ENCODE assay signal across 18 mouse cellular contexts in the genomic region with DNA sequence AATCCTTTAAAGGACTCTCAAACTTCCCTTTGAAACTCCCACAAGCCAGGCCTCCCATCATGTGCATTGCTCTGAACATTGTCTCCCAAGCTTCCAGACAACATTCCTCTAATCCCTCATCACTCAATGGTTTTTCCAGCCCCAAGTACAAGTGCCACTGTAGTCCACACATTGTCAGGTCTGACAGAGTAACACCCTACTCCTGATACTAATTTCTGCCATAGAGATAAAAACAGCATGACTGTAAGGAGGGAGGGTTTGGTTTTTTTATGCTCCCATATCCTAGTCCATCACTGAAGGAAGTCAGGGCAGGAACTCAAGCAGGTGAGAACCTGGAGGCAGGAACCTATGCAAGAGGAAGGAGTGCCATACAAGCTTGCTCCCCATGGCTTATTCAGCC.
"Had no signal": no experiment of that assay in that cellular context is flagged by ENCODE, and none has a peak within 500 bp of the region (broad histone marks: within the 10 kb centered on the region; RNA-seq: fewer than 3 reads in every experiment).

No protein-coding gene starts in this region.

- H3K27me3 ChIP-seq: limb, embryonic 12.5 days; liver, embryonic 15.5 days; lung, embryonic 15.5 days; megakaryocyte, embryonic 14.5 days had no signal

- H3K4me1 ChIP-seq: limb, embryonic 12.5 days; lung, embryonic 15.5 days had no signal

- DNase-seq: kidney, adult 9 months; kidney, postnatal 36 days; layer of hippocampus, adult 9-11 months; layer of hippocampus, postnatal 36 days; liver; lung, postnatal 14 days; right cerebral cortex, adult 18-20 months; right cerebral cortex, postnatal 25 days; thymus, adult 2 months; thymus, postnatal 25 days had no signal

- H3K4me2 ChIP-seq: limb, embryonic 12.5 days; liver, embryonic 15.5 days; lung, embryonic 15.5 days; midbrain, embryonic 11.5 days had no signal

- H3K9me3 ChIP-seq: limb, embryonic 12.5 days; liver, embryonic 15.5 days; lung, embryonic 15.5 days had no signal

- H3K27ac ChIP-seq: kidney, postnatal 0 days; limb, embryonic 12.5 days; liver, embryonic 15.5 days; lung, embryonic 15.5 days; macrophage had no signal

- ATAC-seq: midbrain, embryonic 16.5 days had no signal

- H3K9ac ChIP-seq: limb, embryonic 12.5 days; liver, embryonic 15.5 days; lung, embryonic 15.5 days had no signal

- H3K4me3 ChIP-seq: limb, embryonic 12.5 days; liver, embryonic 15.5 days; lung, embryonic 15.5 days; megakaryocyte, embryonic 14.5 days had no signal
